ENCODE assay signal across 7 mouse cellular contexts in genomic region chr9:102627442-102627841, GRCm38 (mm10). TPM values are rescaled to one million over a fixed set of nuclear protein-coding genes. Genes with fewer than 3 reads are reported as not detected.
DNase-seq lines count a peak whose midpoint lies in the region; ATAC-seq and TF ChIP-seq lines count a peak whose summit lies in the region.

No protein-coding gene starts in this region.

- no peaks in the 10 kb centered on the region for H3K27me3 ChIP-seq in testis, adult 2 months (ENCODE audit: control insufficient read depth, insufficient read depth, low read length)
- no peaks in the 10 kb centered on the region for H3K27me3 ChIP-seq in forebrain, postnatal 0 days (ENCODE audit: insufficient read depth, low read length)
- no peaks in the 10 kb centered on the region for H3K27me3 ChIP-seq in limb, embryonic 14.5 days (ENCODE audit: control insufficient read depth, insufficient read depth, low read length)
- no peaks in the 10 kb centered on the region for H3K27me3 ChIP-seq in stomach, embryonic 15.5 days (replicated peaks)

- no peaks in the 10 kb centered on the region for H3K36me3 ChIP-seq in testis, adult 2 months (ENCODE audit: control insufficient read depth, insufficient read depth, low read length)
- H3K36me3 ChIP-seq in forebrain, postnatal 0 days (ENCODE audit: insufficient read depth), result no peaks in the 10 kb centered on the region
- peaks cover 5% of the 10 kb centered on the region; the same call in 1 of the 2 replicates for H3K36me3 ChIP-seq in limb, embryonic 14.5 days (ENCODE audit: control insufficient read depth, insufficient read depth, low read length)
- H3K36me3 ChIP-seq in stomach, embryonic 15.5 days, result no peaks in the 10 kb centered on the region

- peak overlapping the region; percentile 69; the same call in 1 of the 2 replicates for H3K27ac ChIP-seq in testis, adult 2 months (ENCODE audit: control insufficient read depth, insufficient read depth, low read depth, low read length)
- no peak overlapping the region for H3K27ac ChIP-seq in forebrain, postnatal 0 days (ENCODE audit: low read depth, low read length)
- H3K27ac ChIP-seq in limb, embryonic 14.5 days (replicated peaks; ENCODE audit: low read depth, low read length), result peak overlapping the region; percentile 96; the same call in 1 of the 2 replicates
- H3K27ac ChIP-seq in stomach, embryonic 15.5 days, result peak overlapping the region; percentile 97; the same call in 1 of the 2 replicates

- H3K4me1 ChIP-seq in testis, adult 2 months (ENCODE audit: control insufficient read depth, insufficient read depth, low read length), result peaks cover 11% of the 10 kb centered on the region
- peaks cover 5% of the 10 kb centered on the region for H3K4me1 ChIP-seq in forebrain, postnatal 0 days (ENCODE audit: insufficient read depth)
- H3K4me1 ChIP-seq in limb, embryonic 14.5 days (ENCODE audit: control insufficient read depth, insufficient read depth, low read length), result peaks cover 14% of the 10 kb centered on the region
- peaks cover 14% of the 10 kb centered on the region for H3K4me1 ChIP-seq in stomach, embryonic 15.5 days

- ATAC-seq in forebrain, postnatal 0 days, result no peak
- ATAC-seq in limb, embryonic 14.5 days (ENCODE audit: low FRiP score, low read depth), result no peak
- ATAC-seq in stomach, embryonic 15.5 days (ENCODE audit: insufficient read depth, low FRiP score, low read depth), result no peak

- no peak for TF ChIP-seq POLR2A in testis, adult 2 months (IDR thresholded peaks at IDR 0.05; ENCODE audit: control insufficient read depth, low read depth, low read length)
- no peak for TF ChIP-seq POLR2A in limb, embryonic 14.5 days (IDR thresholded peaks at IDR 0.05; ENCODE audit: borderline replicate concordance, extremely low read depth, insufficient read depth, insufficient read length)

- H3K9me3 ChIP-seq in forebrain, postnatal 0 days (ENCODE audit: low read length), result no peaks in the 10 kb centered on the region
- no peaks in the 10 kb centered on the region for H3K9me3 ChIP-seq in limb, embryonic 14.5 days (ENCODE audit: control insufficient read depth, low read length)
- H3K9me3 ChIP-seq in stomach, embryonic 15.5 days, result no peaks in the 10 kb centered on the region

- H3K4me3 ChIP-seq in testis, adult 2 months (ENCODE audit: control insufficient read depth, low read depth, low read length), result no peak overlapping the region
- H3K4me3 ChIP-seq in forebrain, postnatal 0 days (ENCODE audit: low read depth, low read length), result peak overlapping the region; percentile 81; the same call in 1 of the 2 replicates
- H3K4me3 ChIP-seq in limb, embryonic 14.5 days (replicated peaks; ENCODE audit: low read length), result peak overlapping the region; percentile 95
- peak overlapping the region; percentile 94; the same call in 1 of the 2 replicates for H3K4me3 ChIP-seq in stomach, embryonic 15.5 days (replicated peaks)

- DNase-seq in testis, postnatal 10 days (ENCODE audit: low spot score), result no peak
- DNase-seq in forebrain, postnatal 0 days, result no peak
- DNase-seq in limb, embryonic 14.5 days (ENCODE audit: low spot score), result no peak
- DNase-seq in natural killer cell, adult 2 months (ENCODE audit: low spot score in 2 of 2), result no peak
- DNase-seq in left cerebral cortex, adult 9 months (ENCODE audit: low spot score in 2 of 2), result no peak

- 80% methylated on average over 7 of the region's 7 CpGs for WGBS in forebrain, postnatal 0 days
- WGBS in limb, embryonic 14.5 days, result 79% methylated on average over 7 of the region's 7 CpGs
- WGBS in stomach, embryonic 15.5 days, result 65% methylated on average over 7 of the region's 7 CpGs

- no peak for TF ChIP-seq CTCF in testis, adult 2 months (IDR thresholded peaks at IDR 0.05; ENCODE audit: control insufficient read depth, insufficient read depth, insufficient replicate concordance, low read depth, low read length)
- no peak for TF ChIP-seq CTCF in forebrain, postnatal 0 days (IDR thresholded peaks at IDR 0.05; ENCODE audit: low read depth)

- H3K4me2 ChIP-seq in forebrain, postnatal 0 days (ENCODE audit: low read depth), result peak overlapping the region; percentile 78
- peak overlapping the region; percentile 67 for H3K4me2 ChIP-seq in limb, embryonic 14.5 days (replicated peaks; ENCODE audit: low read depth, low read length, severe bottlenecking)
- peak overlapping the region; percentile 62 for H3K4me2 ChIP-seq in stomach, embryonic 15.5 days

- H3K9ac ChIP-seq in forebrain, postnatal 0 days, result peak overlapping the region; percentile 86; the same call in 1 of the 2 replicates
- H3K9ac ChIP-seq in limb, embryonic 14.5 days (ENCODE audit: low read depth, low read length, severe bottlenecking), result peak overlapping the region; percentile 98
- H3K9ac ChIP-seq in stomach, embryonic 15.5 days, result no peak overlapping the region

RNA-seq across cellular contexts. Expression of gene Cep63, which starts 1.1 kb away (rescaled TPM):
- polyA plus RNA-seq in testis, adult 2 months (2012; rRNA removed), result 182 and 187 TPM in 2 replicates
- 17.5 and 19.5 TPM in 2 replicates for total RNA-seq in forebrain, postnatal 0 days (2014; rRNA removed)
- polyA plus RNA-seq in forebrain, postnatal 0 days (2015; fragmentation: Nextera tagmentation; extraction: Ambion mirVana), result 35.9 and 39.3 TPM in 2 replicates
- polyA plus RNA-seq in limb, embryonic 14.5 days (2012; rRNA removed), result 15.2 and 28.1 TPM in 2 replicates
- polyA plus RNA-seq in limb, embryonic 14.5 days (2014; fragmentation: Nextera tagmentation; extraction: Ambion mirVana), result 44.1 and 45.3 TPM in 2 replicates
- 41.0 and 48.7 TPM in 2 replicates for polyA plus RNA-seq in stomach, embryonic 15.5 days (2015; fragmentation: Nextera tagmentation; extraction: Ambion mirVana)

RNA-seq across cellular contexts. Expression of gene Anapc13, which starts 1.3 kb away (rescaled TPM):
- 118 and 127 TPM in 2 replicates for polyA plus RNA-seq in testis, adult 2 months (2012; rRNA removed)
- total RNA-seq in forebrain, postnatal 0 days (2014; rRNA removed), result 22.5 and 26.8 TPM in 2 replicates
- polyA plus RNA-seq in forebrain, postnatal 0 days (2015; fragmentation: Nextera tagmentation; extraction: Ambion mirVana), result 124 and 139 TPM in 2 replicates
- polyA plus RNA-seq in limb, embryonic 14.5 days (2012; rRNA removed), result 88.7 and 191 TPM in 2 replicates
- 169 and 177 TPM in 2 replicates for polyA plus RNA-seq in limb, embryonic 14.5 days (2014; fragmentation: Nextera tagmentation; extraction: Ambion mirVana)
- 191 and 196 TPM in 2 replicates for polyA plus RNA-seq in stomach, embryonic 15.5 days (2015; fragmentation: Nextera tagmentation; extraction: Ambion mirVana)
